Mouse (Mus musculus) liver, embryonic 13.5 days (tissue): ENCODE measurements at regions not wholly inside any gene's neighbourhood (a gene's known extent, or its start where the extent isn't known, plus 50 kb on each side); places are given as distances from the start of the nearest gene placed in this dataset.
"Not testable (repeated sequence)": the region's sequence is repeated elsewhere in the genome, so short reads cannot be mapped to it uniquely, and the experiment has no call there.

ENCODE experiments used
- ATAC-seq: fragments of 200-750 bp; cut with Nextera tagmentation; 2 replicates; pipeline ENCODE4 v1.8.0; 2017; ENCODE audit warnings: low read depth, mild to moderate bottlenecking, moderate number of reproducible peaks, moderate library complexity
- DNase-seq: peaks from one replicate; pipeline ENCODE4 v3.0.0; 2022
- H3K27ac ChIP-seq: fragments of 300-500 bp; sonication (generic); 2 replicates; pipeline ENCODE4 v1.5.1; 2015; ENCODE audit warnings: moderate library complexity, mild to moderate bottlenecking, inconsistent platforms
- H3K27me3 ChIP-seq: fragments of 300-500 bp; sonication (generic); 2 replicates; pipeline ENCODE4 v1.6.1; 2015; ENCODE audit warnings: mild to moderate bottlenecking, inconsistent platforms
- H3K36me3 ChIP-seq: fragments of 300-500 bp; sonication (generic); 2 replicates; pipeline ENCODE4 v1.6.1; 2015; ENCODE audit warnings: mild to moderate bottlenecking, inconsistent platforms
- H3K4me1 ChIP-seq: fragments of 300-500 bp; sonication (generic); replicated peaks from 2 replicates; pipeline ENCODE4 v1.6.1; 2015; ENCODE audit warnings: inconsistent platforms
- H3K4me2 ChIP-seq: fragments of 300-500 bp; sonication (generic); 2 replicates; pipeline ENCODE4 v1.6.1; 2015; ENCODE audit warnings: inconsistent platforms, mild to moderate bottlenecking, moderate library complexity
- H3K4me3 ChIP-seq: fragments of 300-500 bp; sonication (generic); replicated peaks from 2 replicates; pipeline ENCODE4 v1.5.1; 2015; ENCODE audit warnings: mild to moderate bottlenecking, inconsistent platforms
- H3K9ac ChIP-seq: fragments of 300-500 bp; sonication (generic); 2 replicates; pipeline ENCODE4 v1.6.1; 2015; ENCODE audit warnings: mild to moderate bottlenecking, inconsistent platforms
- H3K9me3 ChIP-seq: fragments of 300-500 bp; sonication (generic); replicated peaks from 2 replicates; pipeline ENCODE4 v1.6.1; 2016; ENCODE audit warnings: inconsistent platforms
- WGBS: fragments of 180-500 bp; shearing (Covaris S2); methylation state at CpG from one replicate; pipeline ENCODE4 v1.1.7; 2015; ENCODE audit not compliant: insufficient replicate concordance; 5-methylcytosine and 5-hydroxymethylcytosine counted together

GRCm38 (mm10) chr17:27301376-27301775, 97.1 kb upstream of the Lemd2 start:
- no peak overlapping the region for H3K27ac ChIP-seq
- no peak overlapping the region for H3K4me2 ChIP-seq
- 47% methylated on average over 11 of the region's 11 CpGs for WGBS
- H3K36me3 ChIP-seq: no peaks in the 10 kb centered on the region
- no peak for DNase-seq
- no peak overlapping the region for H3K4me3 ChIP-seq
- H3K4me1 ChIP-seq: no peaks in the 10 kb centered on the region
- no peak for ATAC-seq
- H3K9ac ChIP-seq: no peak overlapping the region
- H3K27me3 ChIP-seq: no peaks in the 10 kb centered on the region
- 0 out of 2 replicates have a peak, but pooled peaks cover 2% of the 10 kb centered on the region for H3K9me3 ChIP-seq

- H3K4me1 ChIP-seq: no peaks in the 10 kb centered on the region
- no peaks in the 10 kb centered on the region for H3K36me3 ChIP-seq
- 0 out of 2 replicates have a peak, but pooled peaks cover 2% of the 10 kb centered on the region for H3K9me3 ChIP-seq
- no peak overlapping the region for H3K27ac ChIP-seq
- no peak overlapping the region for H3K4me2 ChIP-seq
- ATAC-seq (no peak), DNase-seq (no peak)
- no peak overlapping the region for H3K4me3 ChIP-seq
- H3K9ac ChIP-seq: no peak overlapping the region
- 53% methylated on average over 4 of the region's 4 CpGs for WGBS
- no peaks in the 10 kb centered on the region for H3K27me3 ChIP-seq
Measured at GRCm38 (mm10) chr17:27299297-27299696, 95.0 kb upstream of the Lemd2 start.

GRCm38 (mm10) chr17:27298351-27298750, 94.1 kb upstream of the Lemd2 start:
- H3K4me2 ChIP-seq: no peak overlapping the region
- no peak overlapping the region for H3K4me3 ChIP-seq
- ATAC-seq (no peak), DNase-seq (no peak)
- no peak overlapping the region for H3K9ac ChIP-seq
- no peak overlapping the region for H3K27ac ChIP-seq
- 66% methylated on average over 10 of the region's 10 CpGs for WGBS
- 0 out of 2 replicates have a peak, but pooled peaks cover 2% of the 10 kb centered on the region for H3K9me3 ChIP-seq
- no peaks in the 10 kb centered on the region for H3K27me3 ChIP-seq
- H3K36me3 ChIP-seq: no peaks in the 10 kb centered on the region
- H3K4me1 ChIP-seq: no peaks in the 10 kb centered on the region

- no peaks in the 10 kb centered on the region for H3K27me3 ChIP-seq
Measured at GRCm38 (mm10) chr17:27296156-27296555, 91.9 kb upstream of the Lemd2 start.

GRCm38 (mm10) chr17:27294208-27294604, 89.9 kb upstream of the Lemd2 start:
- H3K36me3 ChIP-seq: no peaks in the 10 kb centered on the region
- peaks cover 23% of the 10 kb centered on the region for H3K9me3 ChIP-seq
- H3K27ac ChIP-seq: no peak overlapping the region
- H3K4me2 ChIP-seq: no peak overlapping the region
- no peaks in the 10 kb centered on the region for H3K27me3 ChIP-seq
- no peaks in the 10 kb centered on the region for H3K4me1 ChIP-seq
- no peak overlapping the region for H3K9ac ChIP-seq
- DNase-seq (no peak), ATAC-seq (no peak)
- WGBS: 75% methylated on average over 5 of the region's 5 CpGs
- H3K4me3 ChIP-seq: no peak overlapping the region

More at GRCm38 (mm10) chr17:27296156-27296555, 91.9 kb upstream of the Lemd2 start:
- DNase-seq: no peak
- no peak overlapping the region for H3K9ac ChIP-seq
- peaks cover 11% of the 10 kb centered on the region; the same call in 1 of the 2 replicates for H3K9me3 ChIP-seq
- H3K4me1 ChIP-seq: no peaks in the 10 kb centered on the region
- 75% methylated on average over 5 of the region's 5 CpGs for WGBS
- H3K27ac ChIP-seq: no peak overlapping the region
- H3K36me3 ChIP-seq: no peaks in the 10 kb centered on the region
- no peak for ATAC-seq
- H3K4me3 ChIP-seq: no peak overlapping the region
- H3K4me2 ChIP-seq: no peak overlapping the region

GRCm38 (mm10) chr17:27293586-27294207, 89.4 kb upstream of the Lemd2 start:
- no peaks in the 10 kb centered on the region for H3K36me3 ChIP-seq
- H3K4me1 ChIP-seq: no peaks in the 10 kb centered on the region
- 63% methylated on average over 14 of the region's 14 CpGs for WGBS
- no peak overlapping the region for H3K9ac ChIP-seq
- ATAC-seq (no peak), DNase-seq (no peak)
- H3K4me3 ChIP-seq: no peak overlapping the region
- H3K27me3 ChIP-seq: no peaks in the 10 kb centered on the region
- H3K4me2 ChIP-seq: no peak overlapping the region
- H3K27ac ChIP-seq: no peak overlapping the region
- peaks cover 23% of the 10 kb centered on the region for H3K9me3 ChIP-seq

- Histone ChIP-seq H3K4me2 (no peak overlapping the region), H3K9me3 (peaks cover 21% of the 10 kb centered on the region), H3K4me3 (no peak overlapping the region), H3K4me1 (no peaks in the 10 kb centered on the region), H3K36me3 (no peaks in the 10 kb centered on the region), H3K27me3 (no peaks in the 10 kb centered on the region), H3K27ac (no peak overlapping the region), H3K9ac (no peak overlapping the region)
- ATAC-seq: no peak
- 79% methylated on average over 10 of the region's 10 CpGs for WGBS
- no peak for DNase-seq
Measured at GRCm38 (mm10) chr17:27291673-27292072, 87.4 kb upstream of the Lemd2 start.

- Histone ChIP-seq H3K4me1 (no peaks in the 10 kb centered on the region), H3K4me3 (no peak overlapping the region), H3K36me3 (no peaks in the 10 kb centered on the region), H3K27ac (no peak overlapping the region), H3K27me3 (no peaks in the 10 kb centered on the region), H3K9ac (no peak overlapping the region), H3K4me2 (no peak overlapping the region), H3K9me3 (peaks cover 21% of the 10 kb centered on the region)
- 85% methylated on average over 14 of the region's 14 CpGs for WGBS
- no peak for DNase-seq
- ATAC-seq: no peak
Measured at GRCm38 (mm10) chr17:27291176-27291575, 86.9 kb upstream of the Lemd2 start.

GRCm38 (mm10) chr17:27290311-27290710, 86.0 kb upstream of the Lemd2 start:
- Histone ChIP-seq H3K36me3 (no peaks in the 10 kb centered on the region), H3K9me3 (peaks cover 21% of the 10 kb centered on the region), H3K27me3 (no peaks in the 10 kb centered on the region), H3K4me2 (no peak overlapping the region), H3K27ac (no peak overlapping the region), H3K4me1 (no peaks in the 10 kb centered on the region), H3K4me3 (no peak overlapping the region), H3K9ac (no peak overlapping the region)
- no peak for ATAC-seq
- 85% methylated on average over 16 of the region's 16 CpGs for WGBS
- no peak for DNase-seq

- not testable (repeated sequence) for H3K36me3 ChIP-seq, DNase-seq, ATAC-seq, H3K9ac ChIP-seq, H3K4me2 ChIP-seq, H3K4me3 ChIP-seq, H3K27ac ChIP-seq, H3K4me1 ChIP-seq, H3K27me3 ChIP-seq
- H3K9me3 ChIP-seq: peaks cover 21% of the 10 kb centered on the region
- 88% methylated on average over 14 of the region's 15 CpGs for WGBS
Measured at GRCm38 (mm10) chr17:27289804-27290203, 85.5 kb upstream of the Lemd2 start.

GRCm38 (mm10) chr17:27287986-27288385, 83.7 kb upstream of the Lemd2 start:
- not testable (repeated sequence) for ATAC-seq, DNase-seq, H3K27ac ChIP-seq, H3K27me3 ChIP-seq, H3K9ac ChIP-seq, H3K4me2 ChIP-seq, H3K36me3 ChIP-seq, H3K4me3 ChIP-seq, H3K4me1 ChIP-seq
- 84% methylated on average over 10 of the region's 10 CpGs for WGBS
- peaks cover 21% of the 10 kb centered on the region for H3K9me3 ChIP-seq

- no peaks in the 10 kb centered on the region for H3K4me1 ChIP-seq
- no peak for DNase-seq
- no peak overlapping the region for H3K4me2 ChIP-seq
- peaks cover 17% of the 10 kb centered on the region for H3K9me3 ChIP-seq
- no peak for ATAC-seq
- no peaks in the 10 kb centered on the region for H3K36me3 ChIP-seq
- H3K27ac ChIP-seq: no peak overlapping the region
- no peak overlapping the region for H3K4me3 ChIP-seq
- no peak overlapping the region for H3K9ac ChIP-seq
- WGBS: 59% methylated on average over 9 of the region's 9 CpGs
- no peaks in the 10 kb centered on the region for H3K27me3 ChIP-seq
Measured at GRCm38 (mm10) chr17:27281241-27281640, 77.0 kb upstream of the Lemd2 start.
